Mouse (Mus musculus) small intestine, adult 2 months (tissue): ENCODE measurements around the gene Ush2a.

Source experiments
- CTCF ChIP-seq: fragments of 200-500 bp; IDR thresholded peaks from 2 replicates; pipeline ENCODE4 v1.5.1; 2012; ENCODE audit warnings: low read depth, mild to moderate bottlenecking, control low read depth, inconsistent platforms, low read length, moderate library complexity, mixed read lengths; ENCODE audit not compliant: insufficient replicate concordance, insufficient read length; ENCODE audit errors: extremely low read depth
- POLR2A ChIP-seq: fragments of 200-500 bp; IDR thresholded peaks from 2 replicates; pipeline ENCODE4 v1.6.1; 2012; ENCODE audit warnings: low read depth, mild to moderate bottlenecking, control low read depth, inconsistent platforms, low read length, moderate library complexity

- no peak for TF ChIP-seq POLR2A
- TF ChIP-seq CTCF, result no peak
These were observed 128.3 kb downstream of the Ush2a start for GRCm38 (mm10) chr1:188390080-188390479.
